Mouse (Mus musculus): ENCODE measurements around the gene Banp.

DNA sequence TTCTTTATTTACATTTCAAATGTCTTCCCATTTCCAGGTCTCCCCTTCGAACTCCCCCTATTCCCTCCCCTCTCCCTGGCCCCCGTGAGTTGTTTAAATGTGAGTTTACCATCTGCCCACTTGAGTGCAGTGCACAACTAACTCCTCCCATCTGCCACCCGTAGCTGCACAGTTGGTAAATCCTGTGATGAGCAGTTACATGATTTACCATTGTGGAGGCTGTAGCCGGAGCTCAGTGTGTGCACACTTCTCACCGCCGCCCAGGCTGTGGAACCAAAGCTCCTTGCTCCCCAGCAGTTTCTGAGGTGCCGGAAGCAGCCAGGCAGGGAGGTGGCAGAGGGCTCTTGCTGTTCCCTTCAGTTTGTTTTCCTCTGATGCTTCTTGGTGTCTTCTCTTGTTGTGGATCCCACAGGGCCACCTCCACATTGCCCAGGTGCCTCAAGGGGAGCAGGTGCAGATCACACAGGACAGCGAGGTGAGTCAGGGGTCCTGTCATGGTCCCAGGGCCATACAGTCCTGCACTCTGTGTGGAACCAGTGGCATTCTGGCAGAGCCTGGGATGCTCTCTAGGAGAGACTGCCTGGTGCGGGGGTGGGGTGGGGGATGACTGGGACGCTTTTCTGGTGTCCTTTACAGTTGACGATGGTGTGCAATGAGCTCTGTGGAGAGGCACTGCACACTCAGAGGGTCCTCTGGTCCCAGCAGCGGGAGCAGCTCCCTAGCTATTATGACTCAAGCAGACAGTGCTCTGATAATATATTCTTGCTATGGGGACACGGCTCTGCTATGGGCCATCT lies 57.3 kb downstream of the Banp start:
- TF ChIP-seq CTCF (IDR thresholded peaks at IDR 0.05; ENCODE audit: borderline replicate concordance, control insufficient read depth, extremely low read depth, insufficient read depth, low read length, poor library complexity) (no peak), POLR2A (IDR thresholded peaks at IDR 0.05; ENCODE audit: control insufficient read depth, extremely low read depth, insufficient read depth, low read length, poor library complexity) (no peak)
